Mouse (Mus musculus) mouse embryonic stem cell (cell line): ENCODE data around the gene Prkg2.

Experiments
- in situ Hi-C, 2 experiments: fragments of 300-500 bp; cut with MboI; formaldehyde crosslinking; loops; 1 replicate in 1 of 2; 3 replicates in 1 of 2; pipeline ENCODE4 v1.14.3; 2019 to 2020; ENCODE audit warnings: low sequenced_read_pairs in 2 of 2, low pct_unique_long_range_greater_than_20kb in 1 of 2, mixed read lengths in 1 of 2; ENCODE audit not compliant: unreplicated experiment in 1 of 2

Gene Prkg2

GRCm38 (mm10) chr5:99036596-99037441 is at the start of gene Prkg2:
TSS of gene Prkg2 (minus strand) at chr5:99037351.
- in situ Hi-C loops: no loop called here

GRCm38 (mm10) chr5:99083955-99084354 is 46.8 kb upstream of the Prkg2 start:
- in situ Hi-C loops: no loop called here

- in situ Hi-C loops: no loop called here
Measured at GRCm38 (mm10) chr5:99078375-99078774, 41.2 kb upstream of the Prkg2 start.

- in situ Hi-C loops: no loop called here
Measured at GRCm38 (mm10) chr5:99068391-99068790, 31.2 kb upstream of the Prkg2 start.

GRCm38 (mm10) chr5:99062582-99062981 is 25.4 kb upstream of the Prkg2 start:
- in situ Hi-C loops: no loop called here

- in situ Hi-C loops: no loop called here
Measured at GRCm38 (mm10) chr5:99039021-99039420, 1.9 kb upstream of the Prkg2 start.

GRCm38 (mm10) chr5:99037442-99037811 is 276 bp upstream of the Prkg2 start:
- in situ Hi-C loops: no loop called here

GRCm38 (mm10) chr5:99035961-99036360 is 1.2 kb downstream of the Prkg2 start:
- in situ Hi-C loops: no loop called here

GRCm38 (mm10) chr5:99031551-99032149 is 5.5 kb downstream of the Prkg2 start:
- in situ Hi-C loops: no loop called here

- in situ Hi-C loops: no loop called here
Measured at GRCm38 (mm10) chr5:99026343-99026742, 10.8 kb downstream of the Prkg2 start.

GRCm38 (mm10) chr5:99019709-99020108 is 17.4 kb downstream of the Prkg2 start:
- in situ Hi-C loops: no loop called here

GRCm38 (mm10) chr5:99015140-99015539 is 22.0 kb downstream of the Prkg2 start:
- in situ Hi-C loops: no loop called here

- in situ Hi-C loops: no loop called here
Measured at GRCm38 (mm10) chr5:99010448-99011151, 26.6 kb downstream of the Prkg2 start.

GRCm38 (mm10) chr5:98998104-98998503 is 39.0 kb downstream of the Prkg2 start:
- in situ Hi-C loops: no loop called here

GRCm38 (mm10) chr5:98995767-98996166 is 41.4 kb downstream of the Prkg2 start:
- in situ Hi-C loops: no loop called here

- in situ Hi-C loops: no loop called here
Measured at GRCm38 (mm10) chr5:98991600-98991999, 45.6 kb downstream of the Prkg2 start.

- in situ Hi-C loops: no loop called here
Measured at GRCm38 (mm10) chr5:98987634-98988033, 49.5 kb downstream of the Prkg2 start.

GRCm38 (mm10) chr5:98987116-98987515 is 50.0 kb downstream of the Prkg2 start:
- in situ Hi-C loops: no loop called here

- in situ Hi-C loops: no loop called here
Measured at GRCm38 (mm10) chr5:98986459-98986858, 50.7 kb downstream of the Prkg2 start.
